Mouse (Mus musculus) leukemia stem cell, adult 10-12 weeks (primary cell): ENCODE data around the gene Olfr1396. TPM values are rescaled to one million over a fixed set of nuclear protein-coding genes. Genes with fewer than 3 reads are reported as not detected.

Experiments
- polyA plus RNA-seq: library from polyadenylated mRNA; stranded (reverse); fragments of >175 nt; gene quantifications from 2 replicates; pipeline ENCODE4 v1.2.3, GENCODE M21; 2012; ENCODE audit warnings: low replicate concordance

The Olfr1396 gene
- not detected in 2 replicates for polyA plus RNA-seq

DNA sequence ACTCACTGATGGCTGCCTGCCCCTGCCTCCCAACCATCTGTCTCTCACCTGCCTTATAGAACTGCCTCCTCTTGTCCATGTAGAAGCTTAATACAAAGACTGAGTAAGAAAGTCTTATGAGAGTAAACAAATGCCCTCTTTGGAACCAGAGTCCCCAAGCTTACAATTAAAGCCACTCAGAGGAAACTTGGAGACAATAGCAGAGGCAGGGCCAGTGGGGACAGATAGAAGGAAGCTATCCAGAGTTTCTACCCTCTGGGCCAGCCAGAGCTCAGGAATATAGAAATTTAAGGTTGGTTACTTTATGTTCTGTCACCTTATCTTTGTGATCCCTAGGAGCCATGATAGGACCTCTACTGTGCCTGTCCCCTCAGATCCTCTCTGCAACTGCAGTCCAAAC is at the start of gene Olfr1396:
Gene Olfr1396 (minus strand): TSS at position 101 of the 400 bp plus-strand sequence.

GRCm38 (mm10) chr11:49154077-49154476 is 39.4 kb upstream of the Olfr1396 start, which contains the start of gene Olfr1394:
Olfr1394 (plus strand) TSS chr11:49154377.

DNA sequence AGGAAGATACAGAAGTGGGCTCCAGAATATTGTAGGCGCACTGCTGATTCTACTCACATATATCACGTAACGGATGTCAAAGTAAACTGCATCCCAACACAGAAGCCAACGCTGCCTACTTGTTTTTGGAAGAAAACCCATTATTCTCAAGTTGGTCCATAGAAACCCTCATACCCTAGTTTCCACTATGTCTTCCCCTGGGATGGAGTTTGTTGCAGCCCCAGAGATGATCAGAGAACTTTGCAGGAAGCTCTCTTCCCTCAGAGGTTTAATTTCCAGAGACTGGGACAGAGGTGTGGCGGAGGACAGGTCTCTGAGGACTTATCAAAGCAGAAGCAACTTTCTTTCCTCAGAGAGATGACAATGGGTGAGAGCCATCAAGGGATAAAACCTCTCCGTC is 27.3 kb upstream of the Olfr1396 start, which contains the start of gene Olfr1395:
Gene Olfr1395 (plus strand): TSS at position 301 of the 400 bp plus-strand sequence.

GRCm38 (mm10) chr11:49076001-49076757 is 38.5 kb downstream of the Olfr1396 start, which contains the start of gene Ifi47:
Ifi47 (plus strand) TSS chr11:49076587.

GRCm38 (mm10) chr11:49063713-49064469 is 50.8 kb downstream of the Olfr1396 start, which contains the start of gene Tgtp2:
Tgtp2 (minus strand) TSS chr11:49064206.

Other genes starting within 250 kb of the Olfr1396 start
- gene Irgm1, start 243.2 kb downstream of the Olfr1396 start, polyA plus RNA-seq, result 2.8 and 9.6 TPM in 2 replicates
- 0.09 TPM in 1 of 2 replicates, not detected in the other for gene Gm5431, start 212.7 kb downstream of the Olfr1396 start, polyA plus RNA-seq
- gene Psme2b, start 168.7 kb downstream of the Olfr1396 start, polyA plus RNA-seq, result 0.36 and 3.4 TPM in 2 replicates
- 0.06 TPM in 1 of 2 replicates, not detected in the other for gene Olfr56, start 136.0 kb downstream of the Olfr1396 start, polyA plus RNA-seq
- 0.72 and 1.9 TPM in 2 replicates for gene 9930111J21Rik1, start 135.5 kb downstream of the Olfr1396 start, polyA plus RNA-seq
- 0.16 TPM in 1 of 2 replicates, not detected in the other for gene Gm12185, start 122.6 kb downstream of the Olfr1396 start, polyA plus RNA-seq
- 0.47 and 1.3 TPM in 2 replicates for gene Tgtp1, start 120.7 kb downstream of the Olfr1396 start, polyA plus RNA-seq
- 0.92 and 1.5 TPM in 2 replicates for gene 9930111J21Rik2, start 63.6 kb downstream of the Olfr1396 start, polyA plus RNA-seq
- 11.7 and 11.9 TPM in 2 replicates for gene Tgtp2, start 50.7 kb downstream of the Olfr1396 start, polyA plus RNA-seq
- gene Ifi47, start 38.3 kb downstream of the Olfr1396 start, polyA plus RNA-seq, result 2.3 and 3.4 TPM in 2 replicates
- gene Olfr1395, start 27.4 kb upstream of the Olfr1396 start, polyA plus RNA-seq, result not detected in 2 replicates
- gene Olfr1394, start 39.5 kb upstream of the Olfr1396 start, polyA plus RNA-seq, result not detected in 2 replicates
- gene Btnl9, start 72.3 kb upstream of the Olfr1396 start, polyA plus RNA-seq, result not detected in 2 replicates
- 4.6 and 6.1 TPM in 2 replicates for gene Zfp62, start 88.4 kb upstream of the Olfr1396 start, polyA plus RNA-seq
- 127 and 153 TPM in 2 replicates for gene Mgat1, start 129.3 kb upstream of the Olfr1396 start, polyA plus RNA-seq
- gene Olfr1393, start 163.4 kb upstream of the Olfr1396 start, polyA plus RNA-seq, result not detected in 2 replicates
- gene Olfr1392, start 170.4 kb upstream of the Olfr1396 start, polyA plus RNA-seq, result not detected in 2 replicates
- gene Olfr10, start 189.9 kb upstream of the Olfr1396 start, polyA plus RNA-seq, result not detected in 2 replicates
- gene Olfr1391, start 207.9 kb upstream of the Olfr1396 start, polyA plus RNA-seq, result not detected in 2 replicates
- gene Olfr1390, start 220.3 kb upstream of the Olfr1396 start, polyA plus RNA-seq, result not detected in 2 replicates